Mouse (Mus musculus) fibroblast of lung, adult 2 months (primary cell): ENCODE measurements around the gene Gpr173.
A peak's percentile ranks its signal among the peaks of the same experiment; 100 is the strongest.
"Not testable (repeated sequence)": the region's sequence is repeated elsewhere in the genome, so short reads cannot be mapped to it uniquely, and the experiment has no call there.

ENCODE experiments used
- DNase-seq: peaks from one replicate; pipeline ENCODE4 v3.0.0-alpha.2; 2011; ENCODE audit warnings: low read depth

The Gpr173 gene

GRCm38 (mm10) chrX:152368397-152369273 lies at the start of gene Gpr173:
Gene Gpr173, minus strand, starts transcription at chrX:152368704.
- peak; percentile 31 for DNase-seq

- DNase-seq: no peak
Observed at GRCm38 (mm10) chrX:152403251-152403650, 34.7 kb upstream of the Gpr173 start.

- DNase-seq: no peak
Observed at GRCm38 (mm10) chrX:152400096-152400495, 31.6 kb upstream of the Gpr173 start.

- no peak for DNase-seq
Observed at GRCm38 (mm10) chrX:152368054-152368396, 479 bp downstream of the Gpr173 start.

GRCm38 (mm10) chrX:152366418-152366817 lies 2.1 kb downstream of the Gpr173 start:
- no peak for DNase-seq

GRCm38 (mm10) chrX:152352553-152353153 lies 15.9 kb downstream of the Gpr173 start:
- DNase-seq: no peak

- no peak for DNase-seq
Observed at GRCm38 (mm10) chrX:152347041-152347440, 21.5 kb downstream of the Gpr173 start.

GRCm38 (mm10) chrX:152346587-152346986 lies 21.9 kb downstream of the Gpr173 start:
- no peak for DNase-seq

GRCm38 (mm10) chrX:152342903-152343302 lies 25.6 kb downstream of the Gpr173 start:
- no peak for DNase-seq

- DNase-seq: peak; percentile 94
Observed at GRCm38 (mm10) chrX:152342358-152342901, 26.1 kb downstream of the Gpr173 start, which contains the start of gene Tspyl2. Gene Tspyl2, minus strand, starts transcription at chrX:152342425.

GRCm38 (mm10) chrX:152341496-152341895 lies 27.0 kb downstream of the Gpr173 start:
- no peak for DNase-seq

- peak; percentile 77 for DNase-seq
Observed at GRCm38 (mm10) chrX:152336546-152337332, 31.8 kb downstream of the Gpr173 start.

- not testable (repeated sequence) for DNase-seq
Observed at GRCm38 (mm10) chrX:152336123-152336522, 32.4 kb downstream of the Gpr173 start.

GRCm38 (mm10) chrX:152329400-152329799 lies 39.1 kb downstream of the Gpr173 start:
- not testable (repeated sequence) for DNase-seq

GRCm38 (mm10) chrX:152327689-152328052 lies 40.8 kb downstream of the Gpr173 start:
- no peak for DNase-seq

GRCm38 (mm10) chrX:152326996-152327688 lies 41.4 kb downstream of the Gpr173 start, which contains the start of gene Kantr:
Gene Kantr, minus strand, starts transcription at chrX:152327495.
- DNase-seq: peak; percentile 81

- DNase-seq: no peak
Observed at GRCm38 (mm10) chrX:152323584-152323983, 44.9 kb downstream of the Gpr173 start.

GRCm38 (mm10) chrX:152322776-152323175 lies 45.7 kb downstream of the Gpr173 start:
- DNase-seq: no peak

- no peak for DNase-seq
Observed at GRCm38 (mm10) chrX:152320535-152320934, 48.0 kb downstream of the Gpr173 start.

GRCm38 (mm10) chrX:152307942-152308341 lies 60.6 kb downstream of the Gpr173 start:
- no peak for DNase-seq

- no peak for DNase-seq
Observed at GRCm38 (mm10) chrX:152307371-152307770, 61.1 kb downstream of the Gpr173 start.

GRCm38 (mm10) chrX:152306224-152306623 lies 62.3 kb downstream of the Gpr173 start:
- DNase-seq: no peak
